Mouse (Mus musculus) intestine, embryonic 14.5 days (tissue): ENCODE results near the gene Ms4a10. TPM values are rescaled to one million over a fixed set of nuclear protein-coding genes. Genes with fewer than 3 reads are reported as not detected.
A peak's percentile ranks its signal among the peaks of the same experiment; 100 is the strongest.

Experiments
- ATAC-seq: fragments of 200-750 bp; cut with Nextera tagmentation; replicated peaks from 2 replicates; pipeline ENCODE4 v1.8.0; 2017; ENCODE audit warnings: low read depth, moderate number of reproducible peaks, moderate TSS enrichment, moderate library complexity; ENCODE audit not compliant: low FRiP score, low TSS enrichment
- DNase-seq: peaks from one replicate; pipeline ENCODE4 v3.0.0-alpha.2; 2018; ENCODE audit warnings: low spot score
- H3K27ac ChIP-seq: fragments of 300-500 bp; sonication (generic); 2 replicates; pipeline ENCODE4 v1.5.1; 2014; ENCODE audit warnings: low read depth, mild to moderate bottlenecking, control low read depth
- H3K27me3 ChIP-seq: fragments of 300-500 bp; sonication (generic); replicated peaks from 2 replicates; pipeline ENCODE4 v1.6.1; 2014; ENCODE audit warnings: low read length, control low read depth; ENCODE audit not compliant: control insufficient read depth, insufficient read depth
- H3K36me3 ChIP-seq: fragments of 300-500 bp; sonication (generic); 2 replicates; pipeline ENCODE4 v1.6.1; 2014; ENCODE audit warnings: low read length, control low read depth; ENCODE audit not compliant: control insufficient read depth, insufficient read depth
- H3K4me1 ChIP-seq: fragments of 300-500 bp; sonication (generic); replicated peaks from 2 replicates; pipeline ENCODE4 v1.6.1; 2014; ENCODE audit warnings: low read length, control low read depth, mixed read lengths; ENCODE audit not compliant: control insufficient read depth, insufficient read depth
- H3K4me2 ChIP-seq: fragments of 300-500 bp; sonication (generic); 2 replicates; pipeline ENCODE4 v1.6.1; 2014; ENCODE audit warnings: low read length
- H3K4me3 ChIP-seq: fragments of 300-500 bp; sonication (generic); 2 replicates; pipeline ENCODE4 v1.5.1; 2014; ENCODE audit warnings: low read depth, low read length, control low read depth, mixed read lengths
- H3K9ac ChIP-seq: fragments of 300-500 bp; sonication (generic); 2 replicates; pipeline ENCODE4 v1.6.1; 2014; ENCODE audit warnings: mild to moderate bottlenecking, low read length
- H3K9me3 ChIP-seq: fragments of 300-500 bp; sonication (generic); 2 replicates; pipeline ENCODE4 v1.6.1; 2016; ENCODE audit warnings: low read length, control low read depth; ENCODE audit not compliant: control insufficient read depth
- WGBS: fragments of 180-500 bp; shearing (Covaris S2); extraction: QIAGEN DNeasy Blood & Tissue Kit; methylation state at CpG from one replicate; pipeline ENCODE4 v1.1.7; 2014; 5-methylcytosine and 5-hydroxymethylcytosine counted together
- polyA plus RNA-seq: library from polyadenylated mRNA; unstranded; fragments of >200 nt; fragmentation: Nextera tagmentation; extraction: Ambion mirVana; gene quantifications from 2 replicates; pipeline ENCODE4 v1.2.1, GENCODE M21; 2014

Ms4a10 gene
- polyA plus RNA-seq, 1 experiment from 2014 or later = 7.9 TPM

DNA sequence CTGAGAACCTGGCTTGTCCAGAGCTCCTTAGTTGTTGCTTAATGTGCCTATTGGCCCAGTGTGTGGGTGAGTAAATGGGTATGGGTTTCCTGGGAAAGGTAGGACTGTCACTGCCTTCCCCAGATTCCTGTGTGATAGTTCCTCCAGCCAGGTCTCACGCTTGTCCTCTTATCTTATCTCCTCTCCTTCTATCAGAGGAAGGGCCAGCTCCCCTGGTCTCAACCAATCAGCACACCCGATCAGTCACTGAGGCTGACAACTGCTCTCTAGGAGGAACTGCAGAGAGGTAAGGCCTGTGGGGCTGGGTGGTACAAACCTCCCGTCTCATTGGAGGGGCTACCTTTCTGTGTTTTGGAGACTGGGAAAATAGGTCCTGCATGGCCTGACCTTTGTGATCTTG is 35.7 kb downstream of the Ms4a10 start:
- DNase-seq (no peak), ATAC-seq (no peak)
- Histone ChIP-seq H3K9me3 (no peaks in the 10 kb centered on the region), H3K27ac (no peak overlapping the region), H3K36me3 (peaks cover 20% of the 10 kb centered on the region), H3K9ac (no peak overlapping the region), H3K27me3 (no peaks in the 10 kb centered on the region), H3K4me1 (peaks cover 8% of the 10 kb centered on the region), H3K4me2 (no peak overlapping the region), H3K4me3 (no peak overlapping the region)
- WGBS = 30% methylated on average over 3 of the region's 3 CpGs

- Histone ChIP-seq H3K27ac (no peak within 1 kb of the TSS), H3K4me1 (peaks cover 8% of the 10 kb centered on the region), H3K4me2 (no peak within 1 kb of the TSS), H3K4me3 (no peak within 1 kb of the TSS), H3K9ac (no peak within 1 kb of the TSS), H3K27me3 (no peaks in the 10 kb centered on the region), H3K9me3 (no peaks in the 10 kb centered on the region), H3K36me3 (peaks cover 4% of the 10 kb centered on the region)
- DNase-seq (no peak), ATAC-seq (no peak)
- 38% methylated on average over 5 of the region's 5 CpGs for WGBS
Measured at GRCm38 (mm10) chr19:10937110-10937563, 37.3 kb downstream of the Ms4a10 start, which contains the start of gene Ptgdr2. Gene Ptgdr2 (plus strand): TSS chr19:10937160.

GRCm38 (mm10) chr19:10936077-10936476 is 38.4 kb downstream of the Ms4a10 start:
- no peak overlapping the region for H3K27ac ChIP-seq
- H3K36me3 ChIP-seq = no peaks in the 10 kb centered on the region
- WGBS = 89% methylated on average over 5 of the region's 5 CpGs
- DNase-seq = no peak
- no peak overlapping the region for H3K4me2 ChIP-seq
- H3K27me3 ChIP-seq = no peaks in the 10 kb centered on the region
- no peak overlapping the region for H3K9ac ChIP-seq
- no peak for ATAC-seq
- H3K9me3 ChIP-seq = no peaks in the 10 kb centered on the region
- H3K4me1 ChIP-seq = peaks cover 5% of the 10 kb centered on the region
- no peak overlapping the region for H3K4me3 ChIP-seq

DNA sequence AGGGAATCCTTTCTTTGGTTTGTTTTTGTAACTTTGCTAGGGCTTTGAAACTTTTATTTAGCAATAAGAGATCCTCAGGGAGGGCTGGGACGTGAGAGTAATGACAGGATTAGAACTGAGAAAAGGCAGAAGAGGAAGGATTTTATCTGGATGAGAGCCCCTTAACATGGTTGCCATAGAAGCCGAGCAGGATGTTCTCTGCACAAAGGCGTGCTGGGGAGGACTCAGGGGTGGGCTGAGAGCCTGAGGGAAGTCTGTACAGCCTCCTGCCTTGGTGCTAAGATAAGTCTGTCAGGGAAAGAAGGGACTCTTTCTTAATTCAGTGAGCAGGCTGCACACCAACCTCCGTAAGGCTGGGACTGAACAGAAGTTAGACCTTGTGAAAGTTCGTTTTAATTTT is 39.4 kb downstream of the Ms4a10 start:
- peak overlapping the region; percentile 47; the same call in 1 of the 2 replicates for H3K27ac ChIP-seq
- H3K36me3 ChIP-seq = no peaks in the 10 kb centered on the region
- H3K9me3 ChIP-seq = no peaks in the 10 kb centered on the region
- no peak overlapping the region for H3K9ac ChIP-seq
- H3K4me1 ChIP-seq = no peaks in the 10 kb centered on the region
- DNase-seq = no peak
- ATAC-seq = no peak
- 47% methylated on average over 5 of the region's 5 CpGs for WGBS
- no peak overlapping the region for H3K4me3 ChIP-seq
- no peaks in the 10 kb centered on the region for H3K27me3 ChIP-seq
- no peak overlapping the region for H3K4me2 ChIP-seq

GRCm38 (mm10) chr19:10930641-10931040 is 43.8 kb downstream of the Ms4a10 start:
- H3K4me1 ChIP-seq = peaks cover 3% of the 10 kb centered on the region; the same call in 1 of the 2 replicates
- no peaks in the 10 kb centered on the region for H3K36me3 ChIP-seq
- no peak overlapping the region for H3K27ac ChIP-seq
- ATAC-seq (no peak), DNase-seq (no peak)
- no peaks in the 10 kb centered on the region for H3K27me3 ChIP-seq
- H3K9ac ChIP-seq = no peak overlapping the region
- no peaks in the 10 kb centered on the region for H3K9me3 ChIP-seq
- WGBS = 58% methylated on average over 2 of the region's 2 CpGs
- H3K4me2 ChIP-seq = no peak overlapping the region
- H3K4me3 ChIP-seq = no peak overlapping the region

GRCm38 (mm10) chr19:10926666-10927065 is 47.8 kb downstream of the Ms4a10 start:
- WGBS = 51% methylated on average over 4 of the region's 4 CpGs
- Histone ChIP-seq H3K27ac (no peak overlapping the region), H3K4me1 (peaks cover 3% of the 10 kb centered on the region; the same call in 1 of the 2 replicates), H3K4me3 (no peak overlapping the region), H3K27me3 (no peaks in the 10 kb centered on the region), H3K9me3 (no peaks in the 10 kb centered on the region), H3K4me2 (no peak overlapping the region), H3K9ac (no peak overlapping the region), H3K36me3 (no peaks in the 10 kb centered on the region)
- no peak for DNase-seq
- no peak for ATAC-seq

- no peak for DNase-seq
- no peaks in the 10 kb centered on the region for H3K27me3 ChIP-seq
- WGBS = 30% methylated on average over 6 of the region's 6 CpGs
- no peak overlapping the region for H3K9ac ChIP-seq
- H3K36me3 ChIP-seq = no peaks in the 10 kb centered on the region
- no peaks in the 10 kb centered on the region for H3K9me3 ChIP-seq
- no peak overlapping the region for H3K4me2 ChIP-seq
- H3K4me3 ChIP-seq = no peak overlapping the region
- no peak for ATAC-seq
- H3K27ac ChIP-seq = no peak overlapping the region
- peaks cover 3% of the 10 kb centered on the region; the same call in 1 of the 2 replicates for H3K4me1 ChIP-seq
Measured at GRCm38 (mm10) chr19:10926123-10926621, 48.3 kb downstream of the Ms4a10 start.

DNA sequence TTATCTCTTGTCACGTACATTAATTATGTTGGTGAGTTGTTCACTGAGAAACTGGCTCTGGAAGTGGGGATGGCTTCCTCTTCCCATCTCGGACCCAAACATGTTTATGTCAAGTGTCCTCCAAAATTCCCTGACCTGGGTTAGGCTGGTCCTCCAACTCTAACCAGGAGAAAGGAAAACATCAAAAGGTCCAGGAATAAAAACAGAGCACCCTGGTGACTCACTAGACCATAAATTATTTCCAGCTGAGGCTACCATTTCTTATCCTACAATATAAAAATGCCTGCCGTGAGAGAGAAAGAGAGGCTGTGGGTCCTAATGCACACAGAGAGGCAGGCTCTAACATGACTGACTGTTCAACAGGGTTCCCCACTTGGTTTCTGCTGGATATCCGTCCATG is 50.2 kb downstream of the Ms4a10 start:
- Histone ChIP-seq H3K9me3 (no peaks in the 10 kb centered on the region), H3K36me3 (no peaks in the 10 kb centered on the region), H3K4me3 (no peak overlapping the region), H3K27ac (no peak overlapping the region), H3K27me3 (no peaks in the 10 kb centered on the region), H3K9ac (no peak overlapping the region), H3K4me2 (no peak overlapping the region), H3K4me1 (peaks cover 3% of the 10 kb centered on the region; the same call in 1 of the 2 replicates)
- WGBS = 34% methylated on average over 4 of the region's 4 CpGs
- no peak for DNase-seq
- ATAC-seq = no peak

DNA sequence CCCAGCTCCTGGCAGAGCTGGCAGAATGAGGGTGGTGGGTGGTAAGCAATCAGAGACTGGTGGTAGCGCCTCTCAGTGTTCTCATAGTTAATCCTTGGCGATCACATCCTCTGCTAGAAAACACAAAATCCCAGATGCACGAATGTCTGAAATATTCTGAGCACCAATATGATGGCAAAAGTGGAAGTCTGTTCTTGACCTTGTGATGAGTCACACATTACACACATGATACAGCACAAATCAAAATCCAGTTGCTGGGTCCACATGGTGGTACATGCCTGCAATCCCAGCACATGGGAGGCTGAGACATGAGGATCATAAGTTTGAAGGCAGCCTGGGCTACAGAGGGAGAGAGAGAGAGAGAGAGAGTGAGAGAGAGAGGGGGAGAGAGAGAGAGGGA is 53.4 kb downstream of the Ms4a10 start:
- no peaks in the 10 kb centered on the region for H3K27me3 ChIP-seq
- no peak overlapping the region for H3K4me2 ChIP-seq
- H3K27ac ChIP-seq = no peak overlapping the region
- no peak for DNase-seq
- H3K36me3 ChIP-seq = no peaks in the 10 kb centered on the region
- H3K4me3 ChIP-seq = no peak overlapping the region
- H3K9me3 ChIP-seq = no peaks in the 10 kb centered on the region
- no peak overlapping the region for H3K9ac ChIP-seq
- no peak for ATAC-seq
- 74% methylated on average over 3 of the region's 3 CpGs for WGBS
- no peaks in the 10 kb centered on the region for H3K4me1 ChIP-seq
